Mouse (Mus musculus): ENCODE results near the gene Chrna7. TPM values are rescaled to one million over a fixed set of nuclear protein-coding genes. Genes with fewer than 3 reads are reported as not detected.

Chrna7 gene
- polyA plus RNA-seq, 1 experiment from 2014 or later = 0.83 TPM

DNA sequence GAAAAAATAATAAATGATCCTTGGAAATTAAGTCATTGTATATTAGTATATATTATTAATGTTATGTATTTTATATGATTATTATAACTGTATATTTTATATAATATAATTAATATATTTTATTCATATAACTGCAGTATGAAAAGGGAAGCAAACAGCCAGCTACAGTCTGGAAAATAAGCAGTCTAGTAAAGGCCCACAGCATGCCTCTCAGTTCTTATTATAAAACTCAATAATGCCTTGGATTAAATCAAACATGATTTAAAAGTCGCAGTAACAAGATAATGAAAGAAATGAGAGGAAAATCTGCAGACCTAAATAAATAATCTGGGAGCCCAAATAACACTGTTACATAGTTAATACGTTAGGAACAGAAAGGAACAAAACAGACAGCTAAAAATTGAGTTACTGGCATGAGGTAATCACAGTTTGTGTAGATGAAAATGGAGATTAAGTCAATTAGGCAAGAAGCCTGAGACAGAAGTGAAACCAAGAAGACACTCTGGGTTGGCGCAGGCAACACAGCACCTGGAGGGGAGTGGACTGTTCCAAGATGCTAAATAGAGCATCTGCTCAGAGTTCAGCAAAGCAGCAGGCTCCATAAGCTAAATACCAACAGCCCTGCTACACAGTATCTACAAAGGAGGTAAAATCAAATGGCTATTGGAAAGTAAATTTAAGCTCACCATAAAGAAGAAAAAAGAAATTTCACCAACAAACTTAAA is 42.1 kb downstream of the Chrna7 start:
- no peak for DNase-seq (ENCODE audit: low read depth, low spot score)
- H3K27me3 ChIP-seq = no peaks in the 10 kb centered on the region
- TF ChIP-seq CTCF (IDR thresholded peaks at IDR 0.05) = no peak
- ChIA-PET POLR2A (interaction anchor here (0.5 kb wide), 1 partner anchor 10 kb away, joined by 3 read pairs; no protein-coding TSS in a partner anchor), CTCF (interaction anchor here (1.5 kb wide), 1 partner anchor 9 kb away, joined by 5 read pairs; no protein-coding TSS in a partner anchor)
- no peak for ATAC-seq
- in situ Hi-C loops (cut with MboI; ENCODE audit: low pct_unique_long_range_greater_than_20kb) = no loop called here

DNA sequence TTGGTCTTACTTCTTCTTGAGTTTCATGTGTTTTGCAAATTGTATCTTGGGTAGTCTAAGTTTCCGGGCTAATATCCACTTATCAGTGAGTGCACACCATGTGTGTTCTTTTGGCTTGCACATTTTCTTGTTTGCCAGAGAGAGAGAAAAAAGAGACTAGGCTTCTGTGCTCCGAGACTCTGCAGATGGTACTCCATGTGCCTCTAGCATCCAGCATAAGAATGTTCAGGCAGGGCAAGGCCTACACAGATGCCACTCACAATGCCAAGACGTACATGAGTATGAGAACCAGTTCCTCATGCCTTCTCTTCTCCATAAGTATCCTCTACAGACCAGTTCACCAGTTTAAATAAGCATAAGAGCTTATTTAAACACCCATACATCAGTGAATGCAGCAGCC is 47.8 kb downstream of the Chrna7 start:
- no peaks in the 10 kb centered on the region for H3K27me3 ChIP-seq
- CTCF ChIA-PET = interaction anchor here (1.3 kb wide), 1 partner anchor 22 kb away, joined by 3 read pairs; no protein-coding TSS in a partner anchor
- in situ Hi-C loops (cut with MboI; ENCODE audit: low pct_unique_long_range_greater_than_20kb) = no loop called here
- no peak for DNase-seq (ENCODE audit: low read depth, low spot score)
- ATAC-seq = no peak
- TF ChIP-seq CTCF (IDR thresholded peaks at IDR 0.05) = no peak
- POLR2A ChIA-PET = no interaction called here

DNA sequence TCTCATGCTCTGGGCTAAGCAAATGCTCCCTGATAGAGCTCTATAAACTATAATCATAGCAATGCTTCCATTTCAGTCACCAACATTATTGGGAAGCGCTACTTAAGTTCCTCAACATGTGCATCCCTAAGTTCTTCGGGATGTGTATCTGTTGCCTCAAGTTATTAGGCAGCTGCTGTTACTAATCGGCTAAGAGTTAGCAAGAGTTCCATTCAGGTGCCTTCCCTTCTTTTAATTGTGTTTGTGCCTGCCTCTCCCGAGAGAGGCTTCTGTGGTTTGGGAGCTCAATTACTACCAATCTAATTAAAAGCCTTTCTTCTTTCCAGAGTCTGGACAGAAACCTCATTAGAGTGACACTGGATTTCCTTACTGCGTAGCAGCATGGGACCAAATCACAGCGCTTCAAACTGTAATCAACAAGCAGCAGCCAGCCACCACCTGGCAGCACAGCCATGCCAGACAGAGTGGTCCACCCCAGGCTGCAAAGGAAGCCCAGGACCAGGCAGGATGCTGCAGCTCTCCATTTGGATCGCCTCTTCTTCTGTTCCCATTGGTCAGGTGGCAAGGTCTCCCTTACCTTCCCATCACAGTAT is 50.0 kb downstream of the Chrna7 start:
- ATAC-seq = no peak
- no peaks in the 10 kb centered on the region for H3K27me3 ChIP-seq
- CTCF ChIA-PET = no interaction called here
- POLR2A ChIA-PET = no interaction called here
- no peak for DNase-seq (ENCODE audit: low read depth, low spot score)
- in situ Hi-C loops (cut with MboI; ENCODE audit: low pct_unique_long_range_greater_than_20kb) = no loop called here
- no peak for TF ChIP-seq CTCF (IDR thresholded peaks at IDR 0.05)

GRCm38 (mm10) chr7:63153239-63153638 is 59.1 kb downstream of the Chrna7 start:
- in situ Hi-C loops (cut with MboI; ENCODE audit: low pct_unique_long_range_greater_than_20kb) = no loop called here
- no peak for TF ChIP-seq CTCF (IDR thresholded peaks at IDR 0.05)
- ChIA-PET CTCF (no interaction called here), POLR2A (no interaction called here)
- ATAC-seq (no peak), DNase-seq (ENCODE audit: low read depth, low spot score) (no peak)
- H3K27me3 ChIP-seq = no peaks in the 10 kb centered on the region

DNA sequence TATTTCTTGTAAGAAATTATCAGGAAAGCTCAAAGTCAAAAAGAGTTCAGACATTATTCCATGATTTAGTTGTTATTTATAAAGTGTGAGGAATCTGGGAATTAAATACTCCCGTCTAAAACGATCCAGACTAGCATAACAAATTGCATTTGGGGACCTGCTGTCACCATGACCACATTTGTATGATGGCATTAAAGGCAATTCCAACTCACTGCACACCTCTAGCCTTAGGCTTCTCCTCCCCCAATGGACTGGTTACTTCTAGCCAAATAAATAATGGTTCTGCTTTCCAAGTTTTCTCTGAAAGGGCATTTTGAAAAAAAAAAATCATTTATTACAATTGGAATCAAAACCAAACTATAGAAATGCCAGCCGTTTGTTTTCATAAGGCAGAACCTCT is 63.6 kb downstream of the Chrna7 start:
- POLR2A ChIA-PET = no interaction called here
- no peaks in the 10 kb centered on the region for H3K27me3 ChIP-seq
- no peak for TF ChIP-seq CTCF (IDR thresholded peaks at IDR 0.05)
- in situ Hi-C loops (cut with MboI; ENCODE audit: low pct_unique_long_range_greater_than_20kb) = no loop called here
- CTCF ChIA-PET = no interaction called here
- no peak for DNase-seq (ENCODE audit: low read depth, low spot score)
- no peak for ATAC-seq

DNA sequence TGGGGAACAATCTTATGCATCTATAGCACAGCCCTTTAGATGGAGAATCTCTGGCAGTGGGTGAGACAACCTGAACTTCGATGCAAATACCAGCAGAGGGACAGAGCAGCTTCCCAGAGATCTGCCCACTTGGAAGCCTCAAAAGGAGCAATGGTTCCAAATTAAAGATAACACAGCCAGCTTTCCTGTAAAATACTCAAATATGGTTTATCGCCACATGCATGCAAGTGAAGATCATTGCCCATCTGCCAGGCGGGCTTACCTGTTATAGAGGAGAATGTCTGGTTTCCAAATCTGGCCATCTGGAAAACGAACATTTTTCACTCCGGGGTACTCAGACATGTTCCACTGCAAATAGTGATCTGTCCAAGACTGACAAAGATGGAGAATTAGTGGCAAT is 64.0 kb downstream of the Chrna7 start:
- CTCF ChIA-PET = no interaction called here
- in situ Hi-C loops (cut with MboI; ENCODE audit: low pct_unique_long_range_greater_than_20kb) = no loop called here
- ATAC-seq = no peak
- POLR2A ChIA-PET = no interaction called here
- H3K27me3 ChIP-seq = no peaks in the 10 kb centered on the region
- TF ChIP-seq CTCF (IDR thresholded peaks at IDR 0.05) = no peak
- DNase-seq (ENCODE audit: low read depth, low spot score) = no peak

GRCm38 (mm10) chr7:63122547-63122946 is 89.8 kb downstream of the Chrna7 start:
- no peak for ATAC-seq
- POLR2A ChIA-PET = interaction anchor here (0.6 kb wide), 2 partner anchors 9 to 70 kb away, joined by 3 to 6 read pairs; no protein-coding TSS in a partner anchor
- no peak for DNase-seq (ENCODE audit: low read depth, low spot score)
- TF ChIP-seq CTCF (IDR thresholded peaks at IDR 0.05) = no peak
- H3K27me3 ChIP-seq = no peaks in the 10 kb centered on the region
- CTCF ChIA-PET = interaction anchor here (1.1 to 1.4 kb wide), 2 partner anchors 8 to 92 kb away, joined by 3 to 4 read pairs; no protein-coding TSS in a partner anchor
- in situ Hi-C loops (cut with MboI; ENCODE audit: low pct_unique_long_range_greater_than_20kb) = no loop called here

DNA sequence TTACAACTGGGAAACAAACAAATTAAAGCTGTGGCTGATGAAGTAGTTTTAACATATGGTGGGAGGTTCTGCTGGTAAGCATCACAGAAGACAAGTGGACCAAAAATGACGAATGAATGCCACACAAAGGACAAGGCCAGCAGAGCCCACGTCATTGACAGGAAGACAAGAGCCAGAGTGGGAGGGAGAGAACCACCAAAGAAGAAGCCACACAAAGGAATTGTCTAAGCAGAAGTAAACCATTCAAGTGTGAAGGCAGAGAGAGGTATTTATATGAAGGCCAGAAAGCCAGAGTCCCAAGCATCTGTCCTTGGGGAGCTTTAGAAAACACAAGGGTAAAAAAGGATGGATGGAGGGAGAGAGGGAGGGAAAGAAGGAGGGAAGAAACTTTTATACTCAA is 98.7 kb downstream of the Chrna7 start:
- no peak for TF ChIP-seq CTCF (IDR thresholded peaks at IDR 0.05)
- no peak for ATAC-seq
- CTCF ChIA-PET = interaction anchor here (1.7 kb wide), 1 partner anchor 12 kb away, joined by 7 read pairs; no protein-coding TSS in a partner anchor
- in situ Hi-C loops (cut with MboI; ENCODE audit: low pct_unique_long_range_greater_than_20kb) = no loop called here
- H3K27me3 ChIP-seq = no peaks in the 10 kb centered on the region
- POLR2A ChIA-PET = interaction anchor here (0.6 kb wide), 1 partner anchor 9 kb away, joined by 3 read pairs; no protein-coding TSS in a partner anchor
- DNase-seq (ENCODE audit: low read depth, low spot score) = no peak

DNA sequence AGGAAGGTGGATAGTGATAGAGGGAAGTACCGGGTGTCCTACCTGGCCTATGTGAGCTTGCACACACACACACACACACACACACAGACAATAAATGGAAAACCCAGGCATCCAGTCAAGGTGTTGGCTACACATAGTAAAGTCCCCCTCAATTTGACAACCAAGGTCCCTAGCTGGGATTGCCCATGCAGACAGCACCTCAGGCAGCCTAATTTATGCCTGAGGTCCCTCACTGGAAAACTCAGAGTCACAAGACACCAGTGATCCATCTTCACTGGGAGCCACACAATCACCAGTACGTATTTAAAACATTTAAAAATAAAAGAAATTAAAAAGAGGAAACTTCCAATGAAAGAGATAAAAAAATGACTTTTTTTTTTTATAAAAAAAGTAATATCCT is 99.1 kb downstream of the Chrna7 start:
- in situ Hi-C loops (cut with MboI; ENCODE audit: low pct_unique_long_range_greater_than_20kb) = no loop called here
- POLR2A ChIA-PET = interaction anchor here (0.6 to 0.7 kb wide), 2 partner anchors 10 kb away, joined by 3 to 4 read pairs; no protein-coding TSS in a partner anchor
- CTCF ChIA-PET = no interaction called here
- DNase-seq (ENCODE audit: low read depth, low spot score) (no peak), ATAC-seq (no peak)
- no peaks in the 10 kb centered on the region for H3K27me3 ChIP-seq
- TF ChIP-seq CTCF (IDR thresholded peaks at IDR 0.05) = no peak

DNA sequence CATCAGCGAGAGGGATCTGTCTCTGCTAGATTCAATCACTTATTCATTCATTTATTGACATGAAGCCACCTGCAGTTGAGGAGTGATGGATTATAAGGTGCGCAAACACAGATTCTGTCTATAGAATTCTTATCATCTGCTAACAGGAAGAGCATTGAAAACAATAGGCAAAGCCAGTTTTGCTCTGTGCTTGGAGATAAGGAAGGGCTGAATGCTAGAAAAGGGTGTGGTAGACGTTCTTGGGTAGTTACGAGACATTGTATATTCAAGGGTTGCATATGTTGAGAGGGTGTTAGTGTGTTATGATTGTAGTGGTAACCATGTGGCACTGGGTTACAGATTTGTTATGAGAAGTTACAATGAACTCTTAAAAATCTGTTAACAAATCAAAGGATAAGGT is 103.0 kb downstream of the Chrna7 start:
- DNase-seq (ENCODE audit: low read depth, low spot score) (no peak), ATAC-seq (no peak)
- no peaks in the 10 kb centered on the region for H3K27me3 ChIP-seq
- ChIA-PET POLR2A (no interaction called here), CTCF (no interaction called here)
- no peak for TF ChIP-seq CTCF (IDR thresholded peaks at IDR 0.05)
- in situ Hi-C loops (cut with MboI; ENCODE audit: low pct_unique_long_range_greater_than_20kb) = no loop called here

GRCm38 (mm10) chr7:63085954-63086353 is 126.4 kb downstream of the Chrna7 start:
- no peak for TF ChIP-seq CTCF (IDR thresholded peaks at IDR 0.05)
- DNase-seq (ENCODE audit: low read depth, low spot score) = no peak
- in situ Hi-C loops (cut with MboI; ENCODE audit: low pct_unique_long_range_greater_than_20kb) = no loop called here
- no peak for ATAC-seq
- CTCF ChIA-PET = no interaction called here
- POLR2A ChIA-PET = no interaction called here
- no peaks in the 10 kb centered on the region for H3K27me3 ChIP-seq
